Mouse (Mus musculus) neural tube, embryonic 13.5 days (tissue): ENCODE data around the gene 4930548H24Rik. TPM values are rescaled to one million over a fixed set of nuclear protein-coding genes. Genes with fewer than 3 reads are reported as not detected.
A peak's percentile ranks its signal among the peaks of the same experiment; 100 is the strongest.

Source experiments
- ATAC-seq: fragments of 200-750 bp; cut with Nextera tagmentation; 2 replicates; pipeline ENCODE4 v1.8.0; 2017; ENCODE audit warnings: low read depth, mild to moderate bottlenecking, moderate TSS enrichment, moderate library complexity
- H3K27ac ChIP-seq: fragments of 300-500 bp; sonication (generic); replicated peaks from 2 replicates; pipeline ENCODE4 v1.5.1; 2015; ENCODE audit warnings: moderate library complexity, mild to moderate bottlenecking, inconsistent platforms
- H3K27me3 ChIP-seq: fragments of 300-500 bp; sonication (generic); 2 replicates; pipeline ENCODE4 v1.6.1; 2015; ENCODE audit warnings: mild to moderate bottlenecking, inconsistent platforms
- H3K36me3 ChIP-seq: fragments of 300-500 bp; sonication (generic); 2 replicates; pipeline ENCODE4 v1.6.1; 2015; ENCODE audit warnings: mild to moderate bottlenecking, inconsistent platforms
- H3K4me1 ChIP-seq: fragments of 300-500 bp; sonication (generic); replicated peaks from 2 replicates; pipeline ENCODE4 v1.6.1; 2015; ENCODE audit warnings: inconsistent platforms
- H3K4me2 ChIP-seq: fragments of 300-500 bp; sonication (generic); 2 replicates; pipeline ENCODE4 v1.6.1; 2015; ENCODE audit warnings: inconsistent platforms, mild to moderate bottlenecking, moderate library complexity
- H3K4me3 ChIP-seq: fragments of 300-500 bp; sonication (generic); 2 replicates; pipeline ENCODE4 v1.5.1; 2015; ENCODE audit warnings: mild to moderate bottlenecking, inconsistent platforms
- H3K9ac ChIP-seq: fragments of 300-500 bp; sonication (generic); 2 replicates; pipeline ENCODE4 v1.6.1; 2015; ENCODE audit warnings: moderate library complexity, mild to moderate bottlenecking, inconsistent platforms
- H3K9me3 ChIP-seq: fragments of 300-500 bp; sonication (generic); 2 replicates; pipeline ENCODE4 v1.6.1; 2016; ENCODE audit warnings: inconsistent platforms
- WGBS: fragments of 180-500 bp; shearing (Covaris S2); methylation state at CpG from one replicate; pipeline ENCODE4 v1.1.7; 2015; 5-methylcytosine and 5-hydroxymethylcytosine counted together
- polyA plus RNA-seq: library from polyadenylated mRNA; unstranded; fragments of >200 nt; fragmentation: Nextera tagmentation; extraction: Ambion mirVana; gene quantifications from 2 replicates; pipeline ENCODE4 v1.2.1, GENCODE M21; 2015

4930548H24Rik gene
- polyA plus RNA-seq, result not detected in 2 replicates

GRCm38 (mm10) chr5:31485440-31485839, at the start of gene 4930548H24Rik:
TSS of gene 4930548H24Rik (plus strand) at chr5:31485740.
- Histone ChIP-seq H3K9ac (no peak within 1 kb of the TSS), H3K27ac (no peak within 1 kb of the TSS), H3K9me3 (no peaks in the 10 kb centered on the region), H3K4me2 (no peak within 1 kb of the TSS), H3K36me3 (peaks cover 35% of the 10 kb centered on the region), H3K27me3 (no peaks in the 10 kb centered on the region), H3K4me3 (no peak within 1 kb of the TSS), H3K4me1 (no peaks in the 10 kb centered on the region)
- ATAC-seq, result no peak
- WGBS, result 96% methylated on average over 3 of the region's 3 CpGs

- H3K27ac ChIP-seq, result no peak overlapping the region
- H3K36me3 ChIP-seq, result no peaks in the 10 kb centered on the region
- ATAC-seq, result no peak
- 87% methylated on average over 2 of the region's 2 CpGs for WGBS
- H3K4me3 ChIP-seq, result no peak overlapping the region
- no peak overlapping the region for H3K9ac ChIP-seq
- no peaks in the 10 kb centered on the region; the same call in 1 of the 2 replicates for H3K27me3 ChIP-seq
- H3K4me1 ChIP-seq, result peaks cover 20% of the 10 kb centered on the region
- no peaks in the 10 kb centered on the region for H3K9me3 ChIP-seq
- no peak overlapping the region for H3K4me2 ChIP-seq
Measured at GRCm38 (mm10) chr5:31451336-31451735, 34.2 kb upstream of the 4930548H24Rik start.

DNA sequence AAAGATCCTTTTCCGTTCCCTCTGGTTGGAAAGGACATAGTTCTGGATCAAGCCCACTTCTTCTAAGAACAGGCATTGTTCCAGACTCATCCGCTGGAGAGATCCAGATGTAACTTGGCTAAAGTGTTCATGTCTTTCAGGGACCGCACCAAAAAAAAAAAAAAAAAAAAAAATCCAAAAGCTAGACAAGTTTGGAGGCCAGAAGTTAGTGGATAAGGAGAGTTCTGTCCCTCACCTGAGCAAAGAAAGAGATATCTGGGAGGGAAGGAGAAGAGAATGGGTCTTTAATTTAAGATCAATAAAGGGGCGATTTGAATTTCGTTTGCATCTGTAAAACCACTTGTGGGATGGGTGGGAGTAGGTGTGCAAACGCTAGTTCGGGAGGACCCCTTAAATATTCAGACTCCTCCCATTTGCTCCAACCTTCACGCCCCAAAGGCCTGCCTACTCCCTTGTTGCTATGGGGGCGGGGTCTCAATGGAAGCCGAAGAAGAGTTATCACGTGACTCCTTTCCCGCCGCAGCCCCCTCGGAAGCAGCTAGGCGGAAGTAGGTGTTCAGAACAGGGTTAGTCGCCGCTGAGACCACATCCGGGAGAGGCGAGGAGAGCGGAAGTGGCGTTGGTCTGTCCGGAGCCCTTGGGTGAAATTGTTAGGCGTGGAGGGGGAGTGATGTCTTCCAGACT, 33.5 kb upstream of the 4930548H24Rik start, which contains the start of gene Zfp512:
Zfp512 (plus strand) TSS at position 554 of the 684 bp plus-strand sequence.
- H3K4me1 ChIP-seq, result peaks cover 20% of the 10 kb centered on the region
- peak; percentile 99 for ATAC-seq
- H3K9ac ChIP-seq, result peak within 1 kb of the TSS; percentile 83
- peak within 1 kb of the TSS; percentile 88 for H3K4me2 ChIP-seq
- H3K9me3 ChIP-seq, result no peaks in the 10 kb centered on the region
- H3K27me3 ChIP-seq, result no peaks in the 10 kb centered on the region
- WGBS, result 7% methylated on average over 23 of the region's 23 CpGs
- peak within 1 kb of the TSS; percentile 55 for H3K4me3 ChIP-seq
- H3K27ac ChIP-seq, result 0 out of 2 replicates have a peak within 1 kb of the TSS, but pooled peaks have one; percentile 28
- H3K36me3 ChIP-seq, result no peaks in the 10 kb centered on the region

DNA sequence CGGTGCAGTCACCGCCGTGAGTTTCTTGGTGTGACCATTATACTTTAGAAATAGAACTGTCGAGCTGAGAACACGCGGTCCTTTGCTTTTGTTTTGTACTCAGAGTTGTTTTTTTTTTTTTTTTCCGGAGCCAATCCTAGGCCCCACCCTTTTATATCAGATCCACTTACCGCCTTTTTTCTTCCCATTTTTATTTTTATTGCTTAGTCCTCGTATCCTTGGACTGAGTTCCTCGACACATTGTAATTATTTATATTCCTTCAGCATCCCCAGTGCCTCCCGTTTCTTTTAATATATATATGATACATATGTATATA, 33.0 kb upstream of the 4930548H24Rik start:
- no peaks in the 10 kb centered on the region for H3K27me3 ChIP-seq
- no peaks in the 10 kb centered on the region for H3K9me3 ChIP-seq
- H3K4me1 ChIP-seq, result peaks cover 20% of the 10 kb centered on the region
- 0% methylated on average over 11 of the region's 11 CpGs for WGBS
- H3K4me2 ChIP-seq, result peak overlapping the region; percentile 88
- ATAC-seq, result no peak
- H3K4me3 ChIP-seq, result peak overlapping the region; percentile 55
- 0 out of 2 replicates have a peak overlapping the region, but pooled peaks have one; percentile 28 for H3K27ac ChIP-seq
- no peaks in the 10 kb centered on the region for H3K36me3 ChIP-seq
- H3K9ac ChIP-seq, result peak overlapping the region; percentile 83

DNA sequence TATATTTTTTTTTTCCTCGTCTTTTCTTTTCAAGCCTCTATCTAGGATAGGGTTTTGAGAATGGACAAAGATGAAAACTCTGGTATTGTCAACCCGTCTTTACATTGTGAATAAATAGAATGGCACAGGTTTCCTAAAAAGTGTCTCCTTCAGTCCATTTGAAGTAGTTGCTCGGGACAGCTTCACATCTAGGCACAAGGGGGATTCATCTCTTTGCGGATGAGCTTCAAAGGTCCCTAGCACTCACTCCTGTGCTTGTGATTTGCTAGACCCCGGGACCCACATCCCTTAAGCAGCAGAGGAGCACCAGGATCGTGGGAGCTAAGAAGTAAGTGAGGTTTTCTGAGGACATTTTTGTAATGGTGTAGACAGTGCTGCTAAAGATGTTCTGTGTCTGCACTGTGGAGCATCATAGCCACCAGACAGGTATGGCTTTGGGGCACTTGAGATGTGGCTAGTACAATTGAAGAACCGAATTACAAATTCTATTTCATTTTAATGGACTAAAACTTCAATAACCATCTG, 32.6 kb upstream of the 4930548H24Rik start:
- Histone ChIP-seq H3K27ac (no peak overlapping the region), H3K9me3 (no peaks in the 10 kb centered on the region)
- ATAC-seq, result peak; percentile 8; the same call in 1 of the 2 replicates

DNA sequence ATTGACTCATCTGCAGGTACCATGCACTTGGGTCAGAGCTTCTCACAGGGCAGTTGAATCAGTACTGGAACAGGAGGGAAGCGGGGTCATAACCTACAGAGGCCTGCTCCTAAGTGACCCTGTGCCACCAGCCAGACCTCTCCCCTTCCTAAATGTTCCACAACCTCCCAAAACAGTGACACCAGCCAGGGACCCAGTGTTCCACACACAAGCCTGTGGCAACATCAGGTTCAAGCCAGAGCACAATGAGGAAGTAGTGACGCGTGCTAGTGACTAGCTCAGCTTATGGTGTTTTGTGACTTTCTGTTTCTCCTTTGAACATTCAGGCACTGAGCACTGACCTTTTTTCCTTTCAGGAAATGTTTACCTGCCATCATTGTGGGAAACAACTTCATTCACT, 17.7 kb upstream of the 4930548H24Rik start:
- Histone ChIP-seq H3K36me3 (peaks cover 74% of the 10 kb centered on the region), H3K4me1 (no peaks in the 10 kb centered on the region)
- 92% methylated on average over 3 of the region's 3 CpGs for WGBS

More for the DNA sequence above, 32.6 kb upstream of the 4930548H24Rik start:
- peaks cover 20% of the 10 kb centered on the region for H3K4me1 ChIP-seq
- WGBS, result 17% methylated on average over 7 of the region's 7 CpGs
- H3K27me3 ChIP-seq, result no peaks in the 10 kb centered on the region
- H3K36me3 ChIP-seq, result no peaks in the 10 kb centered on the region
- H3K9ac ChIP-seq, result peak overlapping the region; percentile 83
- peak overlapping the region; percentile 88 for H3K4me2 ChIP-seq
- H3K4me3 ChIP-seq, result peak overlapping the region; percentile 55

GRCm38 (mm10) chr5:31469711-31470110, 15.8 kb upstream of the 4930548H24Rik start:
- H3K36me3 ChIP-seq, result peaks cover 93% of the 10 kb centered on the region
- WGBS, result 89% methylated on average over 6 of the region's 6 CpGs
- H3K4me2 ChIP-seq, result no peak overlapping the region
- H3K9me3 ChIP-seq, result no peaks in the 10 kb centered on the region
- no peak overlapping the region for H3K27ac ChIP-seq
- H3K4me3 ChIP-seq, result no peak overlapping the region
- no peaks in the 10 kb centered on the region for H3K27me3 ChIP-seq
- H3K9ac ChIP-seq, result no peak overlapping the region
- no peaks in the 10 kb centered on the region for H3K4me1 ChIP-seq
- no peak for ATAC-seq

More for the DNA sequence above, 17.7 kb upstream of the 4930548H24Rik start:
- Histone ChIP-seq H3K9me3 (no peaks in the 10 kb centered on the region), H3K27ac (no peak overlapping the region), H3K4me3 (no peak overlapping the region), H3K9ac (no peak overlapping the region), H3K4me2 (no peak overlapping the region), H3K27me3 (no peaks in the 10 kb centered on the region)
- ATAC-seq, result no peak

DNA sequence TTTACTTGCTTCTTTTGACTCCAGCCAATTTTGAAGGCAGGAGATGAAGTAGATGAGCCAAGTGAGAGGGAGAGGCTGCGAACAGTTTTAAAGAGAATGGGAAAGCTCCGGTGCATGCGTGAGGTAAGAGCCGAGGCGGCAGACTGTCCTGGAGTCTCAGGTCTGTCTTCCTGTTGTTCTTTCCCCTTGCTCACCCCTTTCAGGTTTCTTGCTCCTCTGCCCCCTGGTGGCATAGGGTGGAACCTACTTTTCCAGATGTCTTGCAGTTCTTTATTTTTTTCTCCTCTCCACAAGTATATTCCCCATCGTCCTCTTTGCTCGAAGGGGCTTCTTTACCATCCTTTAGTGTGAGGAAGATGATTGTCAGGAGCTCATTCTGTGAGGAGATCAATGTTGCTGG, 15.2 kb upstream of the 4930548H24Rik start:
- Histone ChIP-seq H3K9me3 (no peaks in the 10 kb centered on the region), H3K27ac (no peak overlapping the region), H3K9ac (no peak overlapping the region), H3K27me3 (no peaks in the 10 kb centered on the region), H3K4me3 (no peak overlapping the region), H3K4me2 (no peak overlapping the region), H3K4me1 (no peaks in the 10 kb centered on the region), H3K36me3 (peaks cover 97% of the 10 kb centered on the region)
- no peak for ATAC-seq
- 83% methylated on average over 7 of the region's 7 CpGs for WGBS

GRCm38 (mm10) chr5:31480536-31480935, 5.0 kb upstream of the 4930548H24Rik start:
- no peak overlapping the region for H3K9ac ChIP-seq
- H3K4me1 ChIP-seq, result no peaks in the 10 kb centered on the region
- H3K4me2 ChIP-seq, result no peak overlapping the region
- H3K36me3 ChIP-seq, result peaks cover 84% of the 10 kb centered on the region
- WGBS, result 94% methylated on average over 4 of the region's 4 CpGs
- H3K27me3 ChIP-seq, result no peaks in the 10 kb centered on the region
- H3K9me3 ChIP-seq, result no peaks in the 10 kb centered on the region
- H3K27ac ChIP-seq, result no peak overlapping the region
- no peak overlapping the region for H3K4me3 ChIP-seq
- no peak for ATAC-seq

- Histone ChIP-seq H3K9ac (no peak overlapping the region), H3K9me3 (no peaks in the 10 kb centered on the region), H3K4me2 (no peak overlapping the region), H3K27ac (no peak overlapping the region), H3K4me3 (no peak overlapping the region), H3K4me1 (no peaks in the 10 kb centered on the region), H3K36me3 (peaks cover 14% of the 10 kb centered on the region), H3K27me3 (no peaks in the 10 kb centered on the region)
- WGBS, result 96% methylated on average over 3 of the region's 3 CpGs
- ATAC-seq, result no peak
Measured at GRCm38 (mm10) chr5:31487889-31488288, 2.3 kb downstream of the 4930548H24Rik start.

DNA sequence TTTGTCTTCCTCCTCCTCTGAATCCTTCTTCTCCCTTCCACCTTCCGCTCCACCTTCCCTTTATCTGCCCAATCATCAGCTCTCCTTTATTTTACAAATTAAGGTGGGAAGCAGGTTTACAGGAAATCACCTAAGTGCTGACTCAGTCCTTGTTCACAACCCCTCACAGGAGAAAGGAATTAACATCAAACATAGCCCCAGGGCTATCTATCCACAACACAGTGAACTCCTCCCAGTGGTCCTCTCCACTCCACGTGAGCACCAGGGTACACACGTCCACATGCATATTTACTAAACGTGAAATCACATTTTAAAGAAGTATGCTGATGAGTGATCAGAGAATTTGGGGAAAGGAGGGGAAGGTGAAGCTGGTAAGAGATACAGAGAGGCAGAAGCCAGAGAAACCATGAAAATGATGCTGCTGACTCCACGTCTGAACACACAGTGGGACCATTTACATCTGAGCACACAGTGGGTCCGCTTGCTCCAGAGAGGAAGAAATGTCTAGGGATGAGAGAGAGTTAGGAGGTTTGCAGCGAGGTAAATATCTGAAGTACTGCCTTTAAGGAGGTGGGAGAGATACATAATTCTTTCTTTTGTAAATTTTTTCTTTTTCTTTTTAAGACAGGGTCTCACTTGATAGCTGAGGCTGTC, 3.7 kb downstream of the 4930548H24Rik start:
- Histone ChIP-seq H3K36me3 (peaks cover 6% of the 10 kb centered on the region; the same call in 1 of the 2 replicates), H3K27ac (no peak overlapping the region), H3K4me1 (peaks cover 3% of the 10 kb centered on the region), H3K4me3 (no peak overlapping the region), H3K27me3 (no peaks in the 10 kb centered on the region), H3K9ac (no peak overlapping the region), H3K9me3 (no peaks in the 10 kb centered on the region), H3K4me2 (no peak overlapping the region)
- WGBS, result 69% methylated on average over 7 of the region's 7 CpGs
- no peak for ATAC-seq

- ATAC-seq, result no peak
- Histone ChIP-seq H3K4me3 (no peak overlapping the region), H3K27me3 (no peaks in the 10 kb centered on the region), H3K4me1 (peaks cover 15% of the 10 kb centered on the region), H3K27ac (no peak overlapping the region), H3K4me2 (no peak overlapping the region), H3K36me3 (peaks cover 8% of the 10 kb centered on the region), H3K9me3 (no peaks in the 10 kb centered on the region), H3K9ac (no peak overlapping the region)
- WGBS, result 59% methylated on average over 1 of the region's 1 CpGs
Measured at GRCm38 (mm10) chr5:31492031-31492430, 6.5 kb downstream of the 4930548H24Rik start.
